In genomic region chr4:120831472-120831871, GRCm38 (mm10) we compare ENCODE assay signal across 8 mouse cellular contexts. TPM values are rescaled to one million over a fixed set of nuclear protein-coding genes. Genes with fewer than 3 reads are reported as not detected.
DNase-seq lines count a peak whose midpoint lies in the region; ATAC-seq lines count a peak whose summit lies in the region.

Nfyc (minus strand) TSS chr4:120831572.

- no peaks in the 10 kb centered on the region for H3K4me1 ChIP-seq in lung, embryonic 15.5 days
- H3K4me1 ChIP-seq in embryonic facial prominence, embryonic 11.5 days (ENCODE audit: control insufficient read depth, insufficient read depth, low read length): no peaks in the 10 kb centered on the region
- H3K4me1 ChIP-seq in heart, embryonic 14.5 days (ENCODE audit: control insufficient read depth in 2 of 2, insufficient read depth in 2 of 2, low read length in 2 of 2): no peaks in the 10 kb centered on the region
- no peaks in the 10 kb centered on the region for H3K4me1 ChIP-seq in neural tube, embryonic 12.5 days

- 87% methylated on average over 4 of the region's 4 CpGs for WGBS in lung, embryonic 15.5 days
- WGBS in embryonic facial prominence, embryonic 11.5 days: 85% methylated on average over 4 of the region's 4 CpGs
- 81% methylated on average over 4 of the region's 4 CpGs for WGBS in heart, embryonic 14.5 days
- WGBS in neural tube, embryonic 12.5 days: 86% methylated on average over 4 of the region's 4 CpGs

- no peaks in the 10 kb centered on the region for H3K9me3 ChIP-seq in lung, embryonic 15.5 days
- no peaks in the 10 kb centered on the region for H3K9me3 ChIP-seq in embryonic facial prominence, embryonic 11.5 days (replicated peaks; ENCODE audit: control insufficient read depth, low read length)
- no peaks in the 10 kb centered on the region for H3K9me3 ChIP-seq in heart, embryonic 14.5 days (ENCODE audit: control insufficient read depth, low read length)
- H3K9me3 ChIP-seq in neural tube, embryonic 12.5 days: no peaks in the 10 kb centered on the region

- no peak within 1 kb of the TSS for H3K9ac ChIP-seq in lung, embryonic 15.5 days
- H3K9ac ChIP-seq in embryonic facial prominence, embryonic 11.5 days (replicated peaks; ENCODE audit: low read length): no peak within 1 kb of the TSS
- no peak within 1 kb of the TSS for H3K9ac ChIP-seq in heart, embryonic 14.5 days (ENCODE audit: low read length)
- H3K9ac ChIP-seq in neural tube, embryonic 12.5 days: no peak within 1 kb of the TSS

- H3K4me3 ChIP-seq in lung, embryonic 15.5 days: no peak within 1 kb of the TSS
- H3K4me3 ChIP-seq in embryonic facial prominence, embryonic 11.5 days (ENCODE audit: low read depth, low read length): no peak within 1 kb of the TSS
- H3K4me3 ChIP-seq in heart, embryonic 14.5 days (ENCODE audit: control insufficient read depth in 1 of 2, insufficient read depth in 1 of 2, low read depth in 1 of 2, low read length in 2 of 2): no peak within 1 kb of the TSS
- no peak within 1 kb of the TSS for H3K4me3 ChIP-seq in neural tube, embryonic 12.5 days

- no peak for ATAC-seq in lung, embryonic 15.5 days (ENCODE audit: borderline replicate concordance, extremely low read depth, low FRiP score, low TSS enrichment)
- ATAC-seq in embryonic facial prominence, embryonic 11.5 days (replicated peaks; ENCODE audit: insufficient number of reproducible peaks, low FRiP score, low TSS enrichment, low read depth): no peak
- ATAC-seq in heart, embryonic 14.5 days (ENCODE audit: insufficient number of reproducible peaks, insufficient read depth, low FRiP score, low read depth): no peak
- no peak for ATAC-seq in neural tube, embryonic 12.5 days (ENCODE audit: low FRiP score, low read depth)

- H3K36me3 ChIP-seq in lung, embryonic 15.5 days: no peaks in the 10 kb centered on the region
- no peaks in the 10 kb centered on the region for H3K36me3 ChIP-seq in embryonic facial prominence, embryonic 11.5 days (replicated peaks; ENCODE audit: control insufficient read depth, insufficient read depth, low read depth, low read length)
- H3K36me3 ChIP-seq in heart, embryonic 14.5 days (ENCODE audit: control insufficient read depth, insufficient read depth, low read length): no peaks in the 10 kb centered on the region
- no peaks in the 10 kb centered on the region for H3K36me3 ChIP-seq in neural tube, embryonic 12.5 days

- DNase-seq in lung, postnatal 14 days: no peak
- DNase-seq in embryonic facial prominence, embryonic 11.5 days (ENCODE audit: low spot score): no peak
- DNase-seq in left cerebral cortex, postnatal 25 days (ENCODE audit: low spot score in 2 of 2): no peak
- DNase-seq in cerebellum, adult 8-10 months: no peak
- DNase-seq in right cerebral cortex, postnatal 25 days: no peak

- no peaks in the 10 kb centered on the region for H3K27me3 ChIP-seq in lung, embryonic 15.5 days
- no peaks in the 10 kb centered on the region for H3K27me3 ChIP-seq in embryonic facial prominence, embryonic 11.5 days (ENCODE audit: control insufficient read depth, insufficient read depth, low read length)
- H3K27me3 ChIP-seq in heart, embryonic 14.5 days (ENCODE audit: control insufficient read depth, insufficient read depth, low read length): no peaks in the 10 kb centered on the region
- no peaks in the 10 kb centered on the region for H3K27me3 ChIP-seq in neural tube, embryonic 12.5 days (replicated peaks)

- H3K27ac ChIP-seq in lung, embryonic 15.5 days: no peak within 1 kb of the TSS
- H3K27ac ChIP-seq in embryonic facial prominence, embryonic 11.5 days (replicated peaks; ENCODE audit: low read depth, low read length): no peak within 1 kb of the TSS
- H3K27ac ChIP-seq in heart, embryonic 14.5 days (replicated peaks in 1 of 2; ENCODE audit: control insufficient read depth in 1 of 2, insufficient read depth in 1 of 2, low read depth in 2 of 2, low read length in 2 of 2): no peak within 1 kb of the TSS
- H3K27ac ChIP-seq in neural tube, embryonic 12.5 days: no peak within 1 kb of the TSS

- H3K4me2 ChIP-seq in lung, embryonic 15.5 days: no peak within 1 kb of the TSS
- H3K4me2 ChIP-seq in embryonic facial prominence, embryonic 11.5 days (ENCODE audit: low read depth, low read length): no peak within 1 kb of the TSS
- H3K4me2 ChIP-seq in heart, embryonic 14.5 days (ENCODE audit: low read length): no peak within 1 kb of the TSS
- H3K4me2 ChIP-seq in neural tube, embryonic 12.5 days (replicated peaks): no peak within 1 kb of the TSS

- intact Hi-C loops in left cerebral cortex, postnatal 25 days (cut with DNase I): no loop called here

RNA-seq across cellular contexts. Expression of gene Nfyc, which starts in this region (rescaled TPM):
- 93.7 and 99.5 TPM in 2 replicates for polyA plus RNA-seq in lung, embryonic 15.5 days (2015; fragmentation: Nextera tagmentation; extraction: Ambion mirVana)
- 137 and 139 TPM in 2 replicates for polyA plus RNA-seq in embryonic facial prominence, embryonic 11.5 days (2014; fragmentation: Nextera tagmentation; extraction: Ambion mirVana)
- 104 and 107 TPM in 2 replicates for polyA plus RNA-seq in heart, embryonic 14.5 days (2014; fragmentation: Nextera tagmentation; extraction: Ambion mirVana)
- 10 to 100 TPM; 44.0 to 47.9 TPM for total RNA-seq in left cerebral cortex, postnatal 25 days (2021)
- polyA plus RNA-seq in neural tube, embryonic 12.5 days (2016; fragmentation: Nextera tagmentation; extraction: Ambion mirVana): 103 and 104 TPM in 2 replicates
